Mouse (Mus musculus): ENCODE data around the gene Rai1.

- TF ChIP-seq CTCF (conservative IDR thresholded peaks at IDR 0.05; ENCODE audit: low read length) (no peak), POU5F1 (IDR thresholded peaks at IDR 0.05; ENCODE audit: borderline replicate concordance, low read length) (no peak)
Measured at GRCm38 (mm10) chr11:60093227-60093626, 11.6 kb upstream of the Rai1 start.

All from E14TG2a.4 (cell line).